In the genomic region with DNA sequence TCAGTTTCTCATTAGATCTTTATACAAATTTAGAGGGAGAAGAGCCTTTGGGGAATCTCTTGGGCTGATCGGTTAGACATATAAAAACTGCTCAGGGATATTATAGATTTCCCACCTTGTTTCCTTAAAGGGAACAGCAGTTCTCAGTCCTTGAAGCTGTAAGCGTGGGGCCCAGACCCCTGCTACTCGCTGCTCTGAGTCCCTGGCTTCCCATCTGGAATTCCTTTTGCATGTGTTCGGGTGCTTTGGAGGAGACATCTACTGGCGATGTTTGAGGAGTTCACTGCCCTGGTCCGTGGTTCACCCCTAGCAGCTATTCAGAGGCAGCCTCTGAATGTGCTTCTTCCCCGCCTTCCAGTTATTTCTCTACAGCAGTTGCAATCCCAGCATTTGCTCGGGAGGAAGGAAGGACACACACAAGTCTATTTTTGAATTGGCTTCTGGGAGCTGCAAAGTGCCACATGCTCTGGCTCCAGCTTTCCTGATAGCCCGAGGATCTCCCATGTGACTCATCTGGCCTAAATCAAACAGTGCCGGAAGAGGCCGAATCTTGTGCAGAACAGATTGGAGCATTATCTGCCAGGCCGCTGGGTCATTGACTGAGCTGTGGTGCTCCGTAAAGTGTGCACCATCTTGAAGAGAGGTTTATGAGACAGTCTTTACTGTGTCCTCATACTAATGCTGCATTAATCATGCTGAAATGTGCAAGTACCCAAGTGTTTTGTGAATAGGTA, we compare ENCODE assay signal across 15 mouse cellular contexts.
DNase-seq lines count a peak whose midpoint lies in the region; ATAC-seq lines count a peak whose summit lies in the region.
"Had no signal": no experiment of that assay in that cellular context is flagged by ENCODE, and none has a peak within 500 bp of the region (broad histone marks: within the 10 kb centered on the region; RNA-seq: fewer than 3 reads in every experiment).

No protein-coding gene starts in this region.

- no peaks in the 10 kb centered on the region for H3K36me3 ChIP-seq in liver, embryonic 16.5 days (ENCODE audit: control insufficient read depth, insufficient read depth)
- H3K36me3 ChIP-seq: embryonic facial prominence, embryonic 13.5 days; hindbrain, embryonic 15.5 days had no signal

- no peak overlapping the region for H3K4me2 ChIP-seq in liver, embryonic 16.5 days (ENCODE audit: low read depth, low read length)
- H3K4me2 ChIP-seq: embryonic facial prominence, embryonic 13.5 days; hindbrain, embryonic 15.5 days had no signal

- peak; percentile 19 to 40 for DNase-seq in frontal cortex, adult 2 months (ENCODE audit: extremely low spot score in 1 of 2, low spot score in 1 of 2)
- DNase-seq in frontal cortex, postnatal 10 days (ENCODE audit: low spot score in 2 of 2) = no peak
- DNase-seq in right cerebral cortex, adult 18-20 months = peak; percentile 43
- no peak for DNase-seq in right cerebral cortex, postnatal 14 days
- DNase-seq in heart, postnatal 10 days = peak; percentile 34 to 36
- no peak for DNase-seq in gastrocnemius, postnatal 14 days
- no peak for DNase-seq in lung, postnatal 25 days (ENCODE audit: low spot score)
- DNase-seq: adrenal gland, postnatal 14 days; kidney, postnatal 10 days; retina, postnatal 1 day had no signal

- WGBS in liver, embryonic 16.5 days (ENCODE audit: insufficient replicate concordance) = 60% methylated on average over 13 of the region's 13 CpGs

- ATAC-seq in liver, embryonic 16.5 days (ENCODE audit: low read depth) = peak; percentile 66

- intact Hi-C loops in heart, postnatal 10 days (cut with DNase I) = no loop called here
- intact Hi-C loops in gastrocnemius, postnatal 14 days (cut with DNase I; ENCODE audit: low total_unique reads) = no loop called here

- no peak overlapping the region for H3K27ac ChIP-seq in liver, embryonic 16.5 days (ENCODE audit: low read length)
- H3K27ac ChIP-seq: embryonic facial prominence, embryonic 13.5 days; hindbrain, embryonic 15.5 days had no signal

- H3K27me3 ChIP-seq in liver, embryonic 16.5 days (ENCODE audit: control insufficient read depth, insufficient read depth, low read depth, low read length) = no peaks in the 10 kb centered on the region
- H3K27me3 ChIP-seq: CH12.LX; embryonic facial prominence, embryonic 13.5 days; hindbrain, embryonic 15.5 days had no signal

- H3K9me3 ChIP-seq in liver, embryonic 16.5 days (replicated peaks; ENCODE audit: control insufficient read depth, low read length) = no peaks in the 10 kb centered on the region
- H3K9me3 ChIP-seq: embryonic facial prominence, embryonic 13.5 days; hindbrain, embryonic 15.5 days had no signal

- H3K4me3 ChIP-seq in liver, embryonic 16.5 days (ENCODE audit: low read depth, low read length) = no peak overlapping the region
- H3K4me3 ChIP-seq: embryonic facial prominence, embryonic 13.5 days; hindbrain, embryonic 15.5 days; myocyte had no signal

- no peaks in the 10 kb centered on the region for H3K4me1 ChIP-seq in liver, embryonic 16.5 days (ENCODE audit: control insufficient read depth, low read depth, low read length)

- H3K9ac ChIP-seq in liver, embryonic 16.5 days (ENCODE audit: low read depth, low read length) = no peak overlapping the region
- H3K9ac ChIP-seq: embryonic facial prominence, embryonic 13.5 days; hindbrain, embryonic 15.5 days had no signal

Comparison
In these comparisons a context has a peak if more than half of its experiments do, and no peak if none do; other contexts are left out.
1. DNase-seq: peak in frontal cortex, adult 2 months (2 of 2), right cerebral cortex, adult 18-20 months (single experiment) and heart, postnatal 10 days (2 of 2); none in frontal cortex, postnatal 10 days (0 of 2), right cerebral cortex, postnatal 14 days (single experiment), gastrocnemius, postnatal 14 days (single experiment) and lung, postnatal 25 days (single experiment).